Mouse (Mus musculus) thymus, adult 2 months (tissue): ENCODE data around the gene Brat1.

Experiments
- CTCF ChIP-seq: fragments of 200-500 bp; IDR thresholded peaks from 2 replicates; pipeline ENCODE4 v1.5.1; 2012; ENCODE audit warnings: mild to moderate bottlenecking, control low read depth, low read length, moderate library complexity, borderline replicate concordance; ENCODE audit not compliant: control insufficient read depth, poor library complexity, insufficient read depth; ENCODE audit errors: extremely low read depth
- POLR2A ChIP-seq: fragments of 200-500 bp; IDR thresholded peaks from 2 replicates; pipeline ENCODE4 v1.6.1; 2012; ENCODE audit warnings: mild to moderate bottlenecking, low read length, control low read depth, moderate library complexity; ENCODE audit not compliant: control insufficient read depth, poor library complexity, insufficient read depth; ENCODE audit errors: extremely low read depth

DNA sequence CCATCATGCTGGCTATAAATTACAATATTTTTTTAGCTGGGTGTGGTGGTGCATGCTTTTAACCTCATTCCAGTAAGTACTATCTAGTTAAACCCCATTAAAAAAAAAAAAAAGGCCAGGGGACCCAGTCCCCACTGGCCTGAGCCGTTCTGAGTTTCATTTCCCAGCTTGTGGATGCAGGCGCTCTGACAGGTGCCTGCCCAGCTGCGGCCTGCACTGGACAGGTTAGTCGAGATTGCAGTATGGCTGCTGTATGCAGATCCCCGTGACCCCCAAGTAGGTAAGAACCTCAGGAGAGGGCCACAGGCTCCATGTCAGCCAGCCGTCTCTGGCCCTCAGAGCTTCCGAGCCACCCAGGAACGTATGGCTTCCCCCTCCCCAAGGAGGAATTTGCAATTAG is 43.4 kb upstream of the Brat1 start:
- TF ChIP-seq CTCF, result no peak
- TF ChIP-seq POLR2A, result no peak
